Mouse (Mus musculus): ENCODE measurements around the gene Prok1. TPM values are rescaled to one million over a fixed set of nuclear protein-coding genes. Genes with fewer than 3 reads are reported as not detected.

Gene Prok1
- polyA plus RNA-seq, 1 experiment from 2014 or later, result not detected

GRCm38 (mm10) chr3:107238051-107238450, 1.5 kb downstream of the Prok1 start:
- no peaks in the 10 kb centered on the region for H3K4me1 ChIP-seq
- 37% methylated on average over 2 of the region's 2 CpGs for WGBS
- no peaks in the 10 kb centered on the region for H3K9me3 ChIP-seq
- no peaks in the 10 kb centered on the region for H3K27me3 ChIP-seq
- no peak overlapping the region for H3K27ac ChIP-seq
- no peak overlapping the region for H3K4me2 ChIP-seq (replicated peaks)
- ATAC-seq (ENCODE audit: insufficient number of reproducible peaks, insufficient read depth, low FRiP score, low TSS enrichment), result no peak
- H3K4me3 ChIP-seq, result no peak overlapping the region
- no peak overlapping the region for H3K9ac ChIP-seq
- H3K36me3 ChIP-seq, result no peaks in the 10 kb centered on the region

GRCm38 (mm10) chr3:107233945-107234344, 5.6 kb downstream of the Prok1 start:
- H3K27ac ChIP-seq, result no peak overlapping the region
- H3K4me3 ChIP-seq, result no peak overlapping the region
- no peaks in the 10 kb centered on the region for H3K27me3 ChIP-seq
- WGBS, result 30% methylated on average over 2 of the region's 2 CpGs
- ATAC-seq (ENCODE audit: insufficient number of reproducible peaks, insufficient read depth, low FRiP score, low TSS enrichment), result no peak; the same call in 1 of the 2 replicates
- peaks cover 10% of the 10 kb centered on the region; the same call in 1 of the 2 replicates for H3K4me1 ChIP-seq
- no peaks in the 10 kb centered on the region for H3K9me3 ChIP-seq
- no peak overlapping the region; the same call in 1 of the 2 replicates for H3K9ac ChIP-seq
- no peak overlapping the region for H3K4me2 ChIP-seq (replicated peaks)
- no peaks in the 10 kb centered on the region for H3K36me3 ChIP-seq

GRCm38 (mm10) chr3:107233351-107233813, 6.1 kb downstream of the Prok1 start:
- no peak overlapping the region for H3K27ac ChIP-seq
- no peak for ATAC-seq (ENCODE audit: insufficient number of reproducible peaks, insufficient read depth, low FRiP score, low TSS enrichment)
- H3K9ac ChIP-seq, result no peak overlapping the region
- no peaks in the 10 kb centered on the region for H3K9me3 ChIP-seq
- H3K4me2 ChIP-seq (replicated peaks), result peak overlapping the region; percentile 14; the same call in 1 of the 2 replicates
- 8% methylated on average over 11 of the region's 11 CpGs for WGBS
- H3K4me3 ChIP-seq, result no peak overlapping the region
- H3K36me3 ChIP-seq, result no peaks in the 10 kb centered on the region
- H3K4me1 ChIP-seq, result peaks cover 10% of the 10 kb centered on the region; the same call in 1 of the 2 replicates
- H3K27me3 ChIP-seq, result no peaks in the 10 kb centered on the region

GRCm38 (mm10) chr3:107231202-107231601, 8.3 kb downstream of the Prok1 start:
- Histone ChIP-seq H3K9me3 (no peaks in the 10 kb centered on the region), H3K4me1 (peaks cover 10% of the 10 kb centered on the region; the same call in 1 of the 2 replicates), H3K9ac (no peak overlapping the region), H3K27ac (no peak overlapping the region), H3K4me3 (no peak overlapping the region), H3K4me2 (replicated peaks) (no peak overlapping the region), H3K36me3 (no peaks in the 10 kb centered on the region), H3K27me3 (no peaks in the 10 kb centered on the region)
- WGBS, result 49% methylated on average over 4 of the region's 4 CpGs
- ATAC-seq (ENCODE audit: insufficient number of reproducible peaks, insufficient read depth, low FRiP score, low TSS enrichment), result no peak

- 61% methylated on average over 1 of the region's 1 CpGs for WGBS
- H3K9me3 ChIP-seq, result no peaks in the 10 kb centered on the region
- no peaks in the 10 kb centered on the region for H3K36me3 ChIP-seq
- H3K4me1 ChIP-seq, result peaks cover 10% of the 10 kb centered on the region; the same call in 1 of the 2 replicates
- no peak within 1 kb of the TSS for H3K27ac ChIP-seq
- no peak within 1 kb of the TSS for H3K4me2 ChIP-seq (replicated peaks)
- ATAC-seq (ENCODE audit: insufficient number of reproducible peaks, insufficient read depth, low FRiP score, low TSS enrichment), result no peak
- no peak within 1 kb of the TSS for H3K9ac ChIP-seq
- no peak within 1 kb of the TSS for H3K4me3 ChIP-seq
- no peaks in the 10 kb centered on the region for H3K27me3 ChIP-seq
Measured at GRCm38 (mm10) chr3:107230527-107230926, 9.0 kb downstream of the Prok1 start, which contains the start of gene A630076J17Rik. Gene A630076J17Rik, plus strand, starts transcription at chr3:107230614.

GRCm38 (mm10) chr3:107229822-107230221, 9.7 kb downstream of the Prok1 start:
- 57% methylated on average over 5 of the region's 5 CpGs for WGBS
- H3K36me3 ChIP-seq, result no peaks in the 10 kb centered on the region
- H3K4me2 ChIP-seq (replicated peaks), result no peak overlapping the region
- no peak overlapping the region for H3K4me3 ChIP-seq
- H3K27me3 ChIP-seq, result no peaks in the 10 kb centered on the region
- H3K27ac ChIP-seq, result no peak overlapping the region
- peaks cover 10% of the 10 kb centered on the region; the same call in 1 of the 2 replicates for H3K4me1 ChIP-seq
- ATAC-seq (ENCODE audit: insufficient number of reproducible peaks, insufficient read depth, low FRiP score, low TSS enrichment), result no peak
- H3K9ac ChIP-seq, result no peak overlapping the region
- H3K9me3 ChIP-seq, result no peaks in the 10 kb centered on the region

GRCm38 (mm10) chr3:107229221-107229620, 10.3 kb downstream of the Prok1 start:
- WGBS, result 84% methylated on average over 5 of the region's 5 CpGs
- Histone ChIP-seq H3K27ac (no peak overlapping the region), H3K4me2 (replicated peaks) (no peak overlapping the region), H3K9ac (no peak overlapping the region), H3K4me1 (peaks cover 10% of the 10 kb centered on the region; the same call in 1 of the 2 replicates), H3K9me3 (0 out of 2 replicates have a peak, but pooled peaks cover 3% of the 10 kb centered on the region), H3K27me3 (no peaks in the 10 kb centered on the region), H3K4me3 (no peak overlapping the region), H3K36me3 (no peaks in the 10 kb centered on the region)
- ATAC-seq (ENCODE audit: insufficient number of reproducible peaks, insufficient read depth, low FRiP score, low TSS enrichment), result no peak

- Histone ChIP-seq H3K4me3 (no peak overlapping the region), H3K4me1 (peaks cover 10% of the 10 kb centered on the region; the same call in 1 of the 2 replicates), H3K9ac (no peak overlapping the region), H3K9me3 (0 out of 2 replicates have a peak, but pooled peaks cover 4% of the 10 kb centered on the region), H3K36me3 (no peaks in the 10 kb centered on the region), H3K27ac (no peak overlapping the region), H3K27me3 (no peaks in the 10 kb centered on the region), H3K4me2 (replicated peaks) (no peak overlapping the region)
- no peak for ATAC-seq (ENCODE audit: insufficient number of reproducible peaks, insufficient read depth, low FRiP score, low TSS enrichment)
- WGBS, result 81% methylated on average over 5 of the region's 5 CpGs
Measured at GRCm38 (mm10) chr3:107225820-107226219, 13.7 kb downstream of the Prok1 start.

GRCm38 (mm10) chr3:107223230-107223629, 16.3 kb downstream of the Prok1 start:
- no peak overlapping the region for H3K27ac ChIP-seq
- 0 out of 2 replicates have a peak, but pooled peaks cover 4% of the 10 kb centered on the region for H3K9me3 ChIP-seq
- H3K9ac ChIP-seq, result no peak overlapping the region
- no peak for ATAC-seq (ENCODE audit: insufficient number of reproducible peaks, insufficient read depth, low FRiP score, low TSS enrichment)
- H3K36me3 ChIP-seq, result no peaks in the 10 kb centered on the region
- no peak overlapping the region for H3K4me2 ChIP-seq (replicated peaks)
- no peak overlapping the region for H3K4me3 ChIP-seq
- H3K4me1 ChIP-seq, result no peaks in the 10 kb centered on the region
- WGBS, result 72% methylated on average over 1 of the region's 1 CpGs
- no peaks in the 10 kb centered on the region for H3K27me3 ChIP-seq

GRCm38 (mm10) chr3:107221608-107222007, 17.9 kb downstream of the Prok1 start, which contains the start of gene Cym:
Gene Cym, minus strand, starts transcription at chr3:107221732.
- 77% methylated on average over 10 of the region's 10 CpGs for WGBS
- Histone ChIP-seq H3K27ac (no peak within 1 kb of the TSS), H3K4me1 (no peaks in the 10 kb centered on the region), H3K27me3 (no peaks in the 10 kb centered on the region), H3K9me3 (0 out of 2 replicates have a peak, but pooled peaks cover 4% of the 10 kb centered on the region), H3K4me3 (no peak within 1 kb of the TSS), H3K9ac (no peak within 1 kb of the TSS), H3K36me3 (no peaks in the 10 kb centered on the region), H3K4me2 (replicated peaks) (no peak within 1 kb of the TSS)
- ATAC-seq (ENCODE audit: insufficient number of reproducible peaks, insufficient read depth, low FRiP score, low TSS enrichment), result no peak

GRCm38 (mm10) chr3:107218572-107218971, 20.9 kb downstream of the Prok1 start:
- H3K36me3 ChIP-seq, result no peaks in the 10 kb centered on the region
- H3K27me3 ChIP-seq, result no peaks in the 10 kb centered on the region
- ATAC-seq (ENCODE audit: insufficient number of reproducible peaks, insufficient read depth, low FRiP score, low TSS enrichment), result no peak
- no peak overlapping the region for H3K9ac ChIP-seq
- H3K4me2 ChIP-seq (replicated peaks), result no peak overlapping the region
- no peaks in the 10 kb centered on the region for H3K9me3 ChIP-seq
- no peak overlapping the region for H3K27ac ChIP-seq
- no peak overlapping the region for H3K4me3 ChIP-seq
- H3K4me1 ChIP-seq, result no peaks in the 10 kb centered on the region
- WGBS, result 91% methylated on average over 7 of the region's 7 CpGs

- H3K36me3 ChIP-seq, result no peaks in the 10 kb centered on the region
- no peaks in the 10 kb centered on the region for H3K9me3 ChIP-seq
- no peak overlapping the region for H3K9ac ChIP-seq
- H3K4me3 ChIP-seq, result no peak overlapping the region
- H3K27ac ChIP-seq, result no peak overlapping the region
- H3K27me3 ChIP-seq, result no peaks in the 10 kb centered on the region
- H3K4me1 ChIP-seq, result no peaks in the 10 kb centered on the region
- ATAC-seq (ENCODE audit: insufficient number of reproducible peaks, insufficient read depth, low FRiP score, low TSS enrichment), result no peak
- H3K4me2 ChIP-seq (replicated peaks), result no peak overlapping the region
- WGBS, result 81% methylated on average over 3 of the region's 3 CpGs
Measured at GRCm38 (mm10) chr3:107217101-107217480, 22.4 kb downstream of the Prok1 start.

All from embryonic facial prominence, embryonic 12.5 days (tissue).